Mouse (Mus musculus): Measurements from ENCODE around the gene Ky. TPM values are rescaled to one million over a fixed set of nuclear protein-coding genes. Genes with fewer than 3 reads are reported as not detected.
A peak's percentile ranks its signal among the peaks of the same experiment; 100 is the strongest.

Gene Ky
- polyA plus RNA-seq, 1 experiment from 2014 or later, result 0.50 TPM

GRCm38 (mm10) chr9:102495266-102495665, 10.3 kb upstream of the Ky start:
- DNase-seq (ENCODE audit: low spot score), result no peak

GRCm38 (mm10) chr9:102496481-102497041, 9.0 kb upstream of the Ky start:
- Histone ChIP-seq H3K4me3 (no peak overlapping the region), H3K4me1 (replicated peaks) (peaks cover 18% of the 10 kb centered on the region), H3K9me3 (no peaks in the 10 kb centered on the region), H3K27me3 (ENCODE audit: insufficient read depth, poor library complexity, severe bottlenecking) (no peaks in the 10 kb centered on the region), H3K27ac (no peak overlapping the region), H3K36me3 (no peaks in the 10 kb centered on the region)
- DNase-seq (ENCODE audit: low spot score), result no peak
- WGBS, result 90% methylated on average over 3 of the region's 3 CpGs

More at GRCm38 (mm10) chr9:102495266-102495665, 10.3 kb upstream of the Ky start:
- Histone ChIP-seq H3K4me3 (no peak overlapping the region), H3K4me1 (replicated peaks) (peaks cover 18% of the 10 kb centered on the region), H3K27ac (no peak overlapping the region), H3K9me3 (no peaks in the 10 kb centered on the region), H3K27me3 (ENCODE audit: insufficient read depth, poor library complexity, severe bottlenecking) (no peaks in the 10 kb centered on the region), H3K36me3 (no peaks in the 10 kb centered on the region)
- 92% methylated on average over 4 of the region's 4 CpGs for WGBS

DNA sequence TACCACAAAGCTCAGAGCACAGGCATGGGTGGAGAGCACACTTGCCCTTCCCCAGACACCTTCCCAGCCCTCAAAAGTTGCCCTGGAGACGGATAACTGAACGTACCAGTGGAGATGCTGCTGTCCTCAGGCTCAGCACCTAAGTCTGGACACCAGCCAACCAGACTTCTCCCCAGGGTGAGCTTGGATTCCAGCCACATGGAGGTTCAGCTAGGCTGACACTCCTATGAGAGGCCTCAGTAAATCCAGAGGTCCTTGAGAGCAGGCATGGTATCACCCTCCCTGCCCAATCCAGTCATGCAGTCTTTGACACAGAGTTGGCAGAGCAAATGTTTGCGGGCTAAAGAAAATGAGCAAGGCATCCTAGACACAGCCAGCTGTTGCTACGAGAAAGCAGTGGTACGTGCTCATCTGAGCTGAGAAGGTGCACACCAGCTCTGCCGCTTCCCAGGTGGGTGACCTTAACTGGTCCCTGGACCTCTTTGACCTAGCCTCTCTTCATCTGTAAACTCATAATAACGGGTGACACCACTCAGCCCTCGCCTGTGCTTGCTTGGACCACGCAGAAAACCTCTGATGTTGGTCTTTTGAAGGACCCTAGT, 8.4 kb upstream of the Ky start:
- no peak overlapping the region for H3K4me3 ChIP-seq
- WGBS, result 87% methylated on average over 9 of the region's 9 CpGs
- DNase-seq (ENCODE audit: low spot score), result no peak

GRCm38 (mm10) chr9:102497833-102498430, 7.6 kb upstream of the Ky start:
- Histone ChIP-seq H3K4me1 (replicated peaks) (peaks cover 8% of the 10 kb centered on the region), H3K4me3 (no peak overlapping the region), H3K9me3 (no peaks in the 10 kb centered on the region), H3K27ac (no peak overlapping the region), H3K36me3 (no peaks in the 10 kb centered on the region), H3K27me3 (ENCODE audit: insufficient read depth, poor library complexity, severe bottlenecking) (no peaks in the 10 kb centered on the region)
- WGBS, result 89% methylated on average over 9 of the region's 9 CpGs
- DNase-seq (ENCODE audit: low spot score), result no peak

More for the DNA sequence above, 8.4 kb upstream of the Ky start:
- peaks cover 15% of the 10 kb centered on the region for H3K4me1 ChIP-seq (replicated peaks)
- no peak overlapping the region for H3K27ac ChIP-seq
- no peaks in the 10 kb centered on the region for H3K36me3 ChIP-seq
- H3K27me3 ChIP-seq (ENCODE audit: insufficient read depth, poor library complexity, severe bottlenecking), result no peaks in the 10 kb centered on the region
- H3K9me3 ChIP-seq, result no peaks in the 10 kb centered on the region

DNA sequence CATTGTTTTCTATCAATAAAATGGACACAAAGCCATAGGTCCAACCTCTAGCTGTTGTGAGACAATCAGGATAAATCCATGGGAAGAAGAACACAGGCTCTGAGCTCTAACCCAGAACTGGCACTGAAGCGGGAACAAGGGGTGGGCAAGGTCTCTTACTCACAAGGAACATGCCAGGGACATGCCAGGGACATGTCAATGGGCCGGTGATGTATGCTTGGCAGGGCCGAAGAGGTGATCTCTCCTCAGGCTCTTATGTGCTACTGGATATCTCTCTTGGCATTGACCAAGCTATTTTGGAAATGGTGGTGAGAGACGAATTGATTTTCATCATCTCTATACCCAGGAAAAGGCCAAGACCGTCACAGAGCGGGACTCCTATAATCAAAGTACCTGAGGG, 6.8 kb upstream of the Ky start:
- Histone ChIP-seq H3K4me1 (replicated peaks) (0 out of 2 replicates have a peak, but pooled peaks cover 3% of the 10 kb centered on the region), H3K36me3 (no peaks in the 10 kb centered on the region), H3K4me3 (no peak overlapping the region), H3K27me3 (ENCODE audit: insufficient read depth, poor library complexity, severe bottlenecking) (peaks cover 7% of the 10 kb centered on the region), H3K9me3 (no peaks in the 10 kb centered on the region), H3K27ac (no peak overlapping the region)
- no peak for DNase-seq (ENCODE audit: low spot score)
- WGBS, result 94% methylated on average over 6 of the region's 6 CpGs

- DNase-seq (ENCODE audit: low spot score), result no peak
- Histone ChIP-seq H3K36me3 (no peaks in the 10 kb centered on the region), H3K27ac (no peak overlapping the region), H3K9me3 (no peaks in the 10 kb centered on the region), H3K4me3 (no peak overlapping the region), H3K27me3 (ENCODE audit: insufficient read depth, poor library complexity, severe bottlenecking) (peaks cover 13% of the 10 kb centered on the region), H3K4me1 (replicated peaks) (0 out of 2 replicates have a peak, but pooled peaks cover 2% of the 10 kb centered on the region)
- WGBS, result 87% methylated on average over 4 of the region's 4 CpGs
These were observed 6.3 kb upstream of the Ky start for GRCm38 (mm10) chr9:102499266-102499665.

DNA sequence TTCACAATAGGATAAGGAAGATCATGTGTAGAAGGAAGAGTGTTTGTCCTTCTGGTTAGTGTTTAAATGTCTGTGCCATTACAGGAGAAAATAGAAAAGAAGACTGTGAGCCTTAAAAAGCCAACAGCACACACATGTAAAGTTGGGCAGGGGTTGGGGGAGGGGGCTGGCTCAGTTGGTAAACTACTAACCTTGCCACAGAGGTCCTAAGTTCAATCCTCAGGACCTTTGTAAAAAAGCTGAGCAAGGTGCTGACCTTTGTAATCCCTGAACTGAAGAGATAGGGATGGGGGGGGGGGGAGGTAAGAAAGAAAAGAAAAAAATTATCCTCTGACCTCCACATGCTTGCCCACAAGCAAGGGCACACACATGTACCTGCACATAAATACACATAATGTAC, 5.8 kb upstream of the Ky start:
- Histone ChIP-seq H3K4me3 (no peak overlapping the region), H3K4me1 (replicated peaks) (no peaks in the 10 kb centered on the region), H3K27ac (no peak overlapping the region), H3K27me3 (ENCODE audit: insufficient read depth, poor library complexity, severe bottlenecking) (peaks cover 18% of the 10 kb centered on the region), H3K36me3 (no peaks in the 10 kb centered on the region), H3K9me3 (no peaks in the 10 kb centered on the region)
- no peak for DNase-seq (ENCODE audit: low spot score)

- 68% methylated on average over 4 of the region's 4 CpGs for WGBS
- Histone ChIP-seq H3K9me3 (no peaks in the 10 kb centered on the region), H3K36me3 (no peaks in the 10 kb centered on the region), H3K27me3 (ENCODE audit: insufficient read depth, poor library complexity, severe bottlenecking) (peaks cover 32% of the 10 kb centered on the region), H3K4me1 (replicated peaks) (peaks cover 12% of the 10 kb centered on the region), H3K4me3 (no peak overlapping the region), H3K27ac (no peak overlapping the region)
- no peak for DNase-seq (ENCODE audit: low spot score)
These were observed 4.4 kb upstream of the Ky start for GRCm38 (mm10) chr9:102501113-102501512.

DNA sequence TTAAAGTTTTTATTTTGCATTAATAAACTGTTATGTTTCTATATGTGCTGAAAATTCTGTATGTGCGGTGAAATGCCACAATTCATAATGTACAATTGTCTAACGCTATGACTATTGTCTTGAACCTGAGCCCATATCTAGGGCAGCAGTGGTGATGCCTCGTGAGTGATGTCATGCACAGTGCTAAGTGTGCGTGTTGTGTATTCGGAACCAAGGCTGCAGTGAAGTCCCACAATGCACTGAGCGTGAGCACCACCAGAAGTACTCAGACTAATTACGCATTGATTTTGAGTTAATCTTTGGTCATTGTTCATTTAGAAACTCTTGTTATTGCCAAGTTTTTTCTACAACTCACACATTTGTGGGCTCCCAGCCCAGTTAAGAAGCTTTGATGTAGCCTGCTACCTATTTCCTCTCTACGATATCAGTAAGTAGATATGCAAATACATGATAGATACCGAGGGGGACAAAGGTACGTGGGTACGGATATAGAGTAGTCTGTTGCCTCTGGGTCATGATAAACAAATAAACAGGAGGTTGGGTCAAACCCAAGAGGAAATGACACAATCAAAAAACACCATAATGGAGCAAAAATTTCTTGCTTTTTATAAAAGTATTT, 3.4 kb upstream of the Ky start:
- 92% methylated on average over 11 of the region's 11 CpGs for WGBS
- Histone ChIP-seq H3K9me3 (no peaks in the 10 kb centered on the region), H3K4me3 (no peak overlapping the region)

GRCm38 (mm10) chr9:102504716-102505378, 703 bp upstream of the Ky start:
- WGBS, result 78% methylated on average over 3 of the region's 3 CpGs
- Histone ChIP-seq H3K4me1 (replicated peaks) (peaks cover 18% of the 10 kb centered on the region), H3K4me3 (no peak overlapping the region), H3K9me3 (no peaks in the 10 kb centered on the region), H3K27ac (no peak overlapping the region), H3K27me3 (ENCODE audit: insufficient read depth, poor library complexity, severe bottlenecking) (peaks cover 57% of the 10 kb centered on the region), H3K36me3 (no peaks in the 10 kb centered on the region)
- no peak for DNase-seq (ENCODE audit: low spot score)

More for the DNA sequence above, 3.4 kb upstream of the Ky start:
- Histone ChIP-seq H3K27ac (no peak overlapping the region), H3K36me3 (no peaks in the 10 kb centered on the region), H3K4me1 (replicated peaks) (peaks cover 18% of the 10 kb centered on the region), H3K27me3 (ENCODE audit: insufficient read depth, poor library complexity, severe bottlenecking) (peaks cover 42% of the 10 kb centered on the region)
- DNase-seq (ENCODE audit: low spot score), result no peak

- Histone ChIP-seq H3K9me3 (no peaks in the 10 kb centered on the region), H3K4me3 (no peak overlapping the region), H3K4me1 (replicated peaks) (peaks cover 18% of the 10 kb centered on the region), H3K27me3 (ENCODE audit: insufficient read depth, poor library complexity, severe bottlenecking) (peaks cover 60% of the 10 kb centered on the region), H3K27ac (no peak overlapping the region), H3K36me3 (no peaks in the 10 kb centered on the region)
- DNase-seq (ENCODE audit: low spot score), result no peak
- 90% methylated on average over 3 of the region's 3 CpGs for WGBS
These were observed 2.8 kb downstream of the Ky start for GRCm38 (mm10) chr9:102508315-102508714.

DNA sequence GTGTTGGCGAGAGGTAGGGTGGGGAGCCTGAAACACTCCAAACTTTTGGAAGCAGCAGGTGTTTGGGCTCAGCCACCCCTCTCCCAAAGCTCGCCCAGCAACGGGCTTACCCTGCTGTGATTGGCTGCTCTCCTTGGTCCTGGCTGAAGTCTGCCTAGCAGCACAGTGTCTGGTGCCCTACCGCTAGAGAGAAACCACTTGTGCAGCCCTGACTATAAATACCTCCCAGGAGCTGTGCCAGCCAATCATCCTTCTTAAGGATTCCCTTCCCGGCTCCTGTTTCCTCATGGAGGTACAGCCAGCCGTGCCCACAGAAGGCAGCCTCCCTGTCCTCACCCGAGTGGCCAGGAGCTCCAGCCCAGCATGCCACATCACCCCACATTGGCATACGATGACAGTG, 5.9 kb downstream of the Ky start:
- peaks cover 7% of the 10 kb centered on the region; the same call in 1 of the 2 replicates for H3K4me1 ChIP-seq (replicated peaks)
- no peaks in the 10 kb centered on the region for H3K36me3 ChIP-seq
- H3K4me3 ChIP-seq, result no peak overlapping the region
- DNase-seq (ENCODE audit: low spot score), result peak; percentile 16
- H3K9me3 ChIP-seq, result no peaks in the 10 kb centered on the region
- H3K27me3 ChIP-seq (ENCODE audit: insufficient read depth, poor library complexity, severe bottlenecking), result peaks cover 32% of the 10 kb centered on the region
- WGBS, result 52% methylated on average over 8 of the region's 8 CpGs
- no peak overlapping the region for H3K27ac ChIP-seq

GRCm38 (mm10) chr9:102513578-102513977, 8.0 kb downstream of the Ky start:
- DNase-seq (ENCODE audit: low spot score), result no peak
- Histone ChIP-seq H3K9me3 (no peaks in the 10 kb centered on the region), H3K27me3 (ENCODE audit: insufficient read depth, poor library complexity, severe bottlenecking) (peaks cover 10% of the 10 kb centered on the region; the same call in 1 of the 2 replicates), H3K4me1 (replicated peaks) (0 out of 2 replicates have a peak, but pooled peaks cover 4% of the 10 kb centered on the region), H3K27ac (no peak overlapping the region), H3K4me3 (no peak overlapping the region), H3K36me3 (no peaks in the 10 kb centered on the region)
- 83% methylated on average over 4 of the region's 4 CpGs for WGBS

Measured in hindbrain, embryonic 10.5 days (tissue).